Mouse (Mus musculus): ENCODE measurements around the gene Slc38a3. TPM values are rescaled to one million over a fixed set of nuclear protein-coding genes. Genes with fewer than 3 reads are reported as not detected.
A peak's percentile ranks its signal among the peaks of the same experiment; 100 is the strongest.

The Slc38a3 gene
- total and polyA plus RNA-seq, 3 experiments: not detected

DNA sequence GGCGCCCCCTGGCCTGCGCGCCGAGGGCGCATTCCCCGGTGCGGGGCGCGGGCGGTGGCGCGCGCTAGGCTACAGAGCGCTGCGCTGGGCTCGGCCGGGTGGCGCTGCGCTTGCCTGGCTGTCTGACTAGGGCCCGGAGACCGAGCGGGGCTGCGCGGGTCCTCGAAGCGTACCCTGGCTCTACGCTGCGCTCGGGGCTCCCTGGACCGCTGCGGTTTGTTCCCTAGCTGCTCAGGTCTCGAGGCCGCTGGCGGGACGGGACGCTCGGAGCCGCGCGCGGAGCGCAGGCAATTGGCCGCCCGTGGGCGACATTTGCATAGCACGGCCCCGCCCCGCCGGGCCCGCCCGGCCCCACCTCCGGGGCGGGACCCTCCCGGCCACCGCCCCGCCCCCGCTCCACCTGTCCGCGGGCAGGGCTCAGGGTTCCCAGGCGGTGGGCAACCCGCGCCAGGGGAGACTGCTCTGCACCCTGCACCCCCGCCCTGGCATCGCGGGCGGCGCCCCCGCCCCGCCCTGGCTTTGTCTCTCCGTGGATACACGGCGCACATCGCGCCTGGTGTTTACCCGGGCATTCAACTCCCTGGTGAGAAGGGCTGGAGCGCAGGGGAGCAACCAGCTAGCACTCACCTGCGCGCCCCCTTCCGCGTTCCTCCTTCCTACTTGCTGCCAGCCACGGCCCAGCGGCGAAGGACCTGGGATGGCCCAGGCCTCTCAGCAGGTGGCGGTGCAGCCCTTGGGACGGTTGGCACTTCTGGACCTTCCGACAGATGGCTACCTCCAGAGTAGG is 40.6 kb upstream of the Slc38a3 start, which contains the start of gene Sema3f:
Gene Sema3f, minus strand, starts transcription at position 779 of the 787 bp plus-strand sequence.
- Histone ChIP-seq H3K79me2 (ENCODE audit: control insufficient read depth, insufficient read depth, low read length, poor library complexity) (no peaks in the 10 kb centered on the region), H3K4me3 (ENCODE audit: control insufficient read depth in 1 of 2, insufficient read depth in 1 of 2, low read depth in 2 of 2, low read length in 2 of 2) (peak within 1 kb of the TSS; percentile 30 to 43; a peak in 3 of 4 replicates), H3K27ac (ENCODE audit: control insufficient read depth, low read depth, low read length) (no peak within 1 kb of the TSS), H3K36me3 (ENCODE audit: control insufficient read depth in 1 of 2, insufficient read depth in 2 of 2, low read length in 2 of 2) (no peaks in the 10 kb centered on the region), H3K9me3 (replicated peaks; ENCODE audit: insufficient read depth, low read length) (no peaks in the 10 kb centered on the region), H3K4me1 (ENCODE audit: control insufficient read depth in 1 of 2, insufficient read depth in 2 of 2, low read length in 2 of 2) (peaks cover 0 to 3% of the 10 kb centered on the region in 2 experiments; a peak in 1 of 4 replicates), H3K9ac (ENCODE audit: control insufficient read depth, low read depth, low read length, poor library complexity, severe bottlenecking) (peak within 1 kb of the TSS; percentile 27; the same call in 1 of the 2 replicates), H3K27me3 (ENCODE audit: control insufficient read depth in 1 of 2, insufficient read depth in 2 of 2, low read length in 2 of 2) (no peaks in the 10 kb centered on the region; a peak in 2 of 4 replicates)
- TF ChIP-seq NELFE (IDR thresholded peaks at IDR 0.05; ENCODE audit: low read depth, low read length) (no peak), CTCF (IDR thresholded peaks at IDR 0.05 in 2 of 3, conservative IDR thresholded peaks at IDR 0.05 in 1 of 3; ENCODE audit: control insufficient read depth in 1 of 3, insufficient read depth in 1 of 3, low read depth in 2 of 3, low read length in 3 of 3, poor library complexity in 1 of 3, severe bottlenecking in 1 of 3) (peak in 1 of 3 experiments; percentile 7; a peak in 1 of 6 replicates), NRF1 (IDR thresholded peaks at IDR 0.05; ENCODE audit: insufficient read depth, low read depth, low read length, poor library complexity, severe bottlenecking) (no peak), JUND (IDR thresholded peaks at IDR 0.05; ENCODE audit: low read depth, low read length) (no peak), SIN3A (IDR thresholded peaks at IDR 0.05; ENCODE audit: low read length) (no peak)
- DNase-seq (ENCODE audit: low read depth, low spot score): peak; percentile 77

DNA sequence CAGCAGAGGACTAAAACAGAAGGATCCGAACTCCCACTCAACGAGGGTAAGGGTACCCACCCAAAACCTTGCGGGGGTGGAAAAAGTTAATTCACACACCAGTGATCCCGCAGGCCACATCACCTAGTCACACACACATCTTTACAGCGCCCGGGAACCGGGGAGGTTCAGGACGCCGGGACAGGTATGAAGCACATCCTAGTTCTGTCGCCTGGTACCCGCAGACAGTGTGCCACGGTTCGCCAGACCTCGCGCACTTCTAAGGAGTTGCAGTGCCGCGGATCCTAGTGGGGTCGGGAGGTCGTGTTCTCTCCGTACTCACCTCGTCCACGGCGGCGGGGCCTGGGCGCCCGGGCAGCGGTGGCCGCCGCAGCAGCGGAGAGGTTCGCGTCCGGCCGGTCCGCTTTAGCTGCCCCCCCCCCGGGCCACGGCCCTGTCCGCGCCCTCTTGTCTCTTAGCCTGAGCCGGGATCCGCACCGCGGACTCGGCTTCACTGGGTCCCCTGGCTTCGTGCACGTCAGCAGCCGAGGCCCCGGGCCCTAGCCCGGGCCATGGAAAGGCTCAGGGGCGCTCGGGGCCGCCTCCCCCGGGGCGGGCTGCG is 39.9 kb upstream of the Slc38a3 start:
- no peaks in the 10 kb centered on the region; a peak in 2 of 4 replicates for H3K27me3 ChIP-seq (ENCODE audit: control insufficient read depth in 1 of 2, insufficient read depth in 2 of 2, low read length in 2 of 2)
- TF ChIP-seq USF1 (IDR thresholded peaks at IDR 0.05; ENCODE audit: low read depth, low read length) (no peak), ZKSCAN1 (IDR thresholded peaks at IDR 0.05; ENCODE audit: low read depth, low read length) (no peak), CHD2 (IDR thresholded peaks at IDR 0.05; ENCODE audit: low read length) (no peak)
- H3K9ac ChIP-seq (ENCODE audit: control insufficient read depth, low read depth, low read length, poor library complexity, severe bottlenecking): no peak overlapping the region; the same call in 1 of the 2 replicates
- H3K9me3 ChIP-seq (replicated peaks; ENCODE audit: insufficient read depth, low read length): no peaks in the 10 kb centered on the region
- H3K4me1 ChIP-seq (ENCODE audit: control insufficient read depth in 1 of 2, insufficient read depth in 2 of 2, low read length in 2 of 2): peaks cover 0 to 3% of the 10 kb centered on the region in 2 experiments; a peak in 1 of 4 replicates
- no peaks in the 10 kb centered on the region for H3K79me2 ChIP-seq (ENCODE audit: control insufficient read depth, insufficient read depth, low read length, poor library complexity)
- H3K36me3 ChIP-seq (ENCODE audit: control insufficient read depth in 1 of 2, insufficient read depth in 2 of 2, low read length in 2 of 2): no peaks in the 10 kb centered on the region
- peak overlapping the region in 1 of 2 experiments; percentile 30; a peak in 2 of 4 replicates for H3K4me3 ChIP-seq (ENCODE audit: control insufficient read depth in 1 of 2, insufficient read depth in 1 of 2, low read depth in 2 of 2, low read length in 2 of 2)
- no peak overlapping the region for H3K27ac ChIP-seq (ENCODE audit: control insufficient read depth, low read depth, low read length)
- DNase-seq (ENCODE audit: low read depth, low spot score): no peak

DNA sequence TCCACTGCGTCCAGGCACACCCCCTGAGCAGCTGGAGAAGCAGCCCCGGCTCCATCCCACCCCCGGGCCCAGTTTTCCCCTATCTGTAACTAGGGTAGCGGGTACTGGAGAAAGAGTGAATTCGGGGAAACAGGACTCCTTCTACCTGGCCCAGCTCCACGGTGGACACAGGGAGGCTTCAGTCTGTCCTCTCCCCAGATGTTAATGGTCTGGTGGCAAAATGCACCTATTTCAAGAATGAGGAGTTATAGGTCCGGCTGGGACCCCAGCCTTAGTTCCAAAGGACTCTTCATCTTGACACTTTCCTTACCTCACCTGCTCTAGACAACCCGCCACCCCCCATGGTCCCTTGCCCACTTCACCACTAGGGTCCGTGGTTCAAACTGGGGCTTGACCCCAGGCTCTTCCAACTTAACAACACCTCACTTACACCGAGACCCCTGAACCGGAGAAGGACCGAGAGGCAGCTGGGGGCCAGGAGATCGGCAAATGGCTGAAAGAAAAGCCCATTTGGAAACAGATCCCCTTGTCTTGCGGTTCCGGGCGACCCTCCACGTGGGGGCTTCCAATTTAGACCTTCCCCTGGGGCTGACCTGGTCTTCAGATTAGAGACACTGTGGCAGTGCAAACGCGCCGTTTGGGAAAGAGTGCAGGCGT is 39.2 kb upstream of the Slc38a3 start:
- Histone ChIP-seq H3K9me3 (replicated peaks; ENCODE audit: insufficient read depth, low read length) (no peaks in the 10 kb centered on the region), H3K27ac (ENCODE audit: control insufficient read depth, low read depth, low read length) (no peak overlapping the region), H3K4me1 (ENCODE audit: control insufficient read depth in 1 of 2, insufficient read depth in 2 of 2, low read length in 2 of 2) (peaks cover 0 to under 1% of the 10 kb centered on the region in 2 experiments; a peak in 1 of 4 replicates), H3K27me3 (ENCODE audit: control insufficient read depth in 1 of 2, insufficient read depth in 2 of 2, low read length in 2 of 2) (no peaks in the 10 kb centered on the region; a peak in 2 of 4 replicates), H3K79me2 (ENCODE audit: control insufficient read depth, insufficient read depth, low read length, poor library complexity) (no peaks in the 10 kb centered on the region), H3K9ac (ENCODE audit: control insufficient read depth, low read depth, low read length, poor library complexity, severe bottlenecking) (no peak overlapping the region), H3K4me3 (ENCODE audit: control insufficient read depth in 1 of 2, insufficient read depth in 1 of 2, low read depth in 2 of 2, low read length in 2 of 2) (no peak overlapping the region), H3K36me3 (ENCODE audit: control insufficient read depth in 1 of 2, insufficient read depth in 2 of 2, low read length in 2 of 2) (no peaks in the 10 kb centered on the region)
- DNase-seq (ENCODE audit: low read depth, low spot score): no peak
- TF ChIP-seq CHD2 (IDR thresholded peaks at IDR 0.05; ENCODE audit: low read length): no peak

All from MEL (cell line).